Mouse (Mus musculus) left cerebral cortex, adult 8-10 months (tissue): Measurements from ENCODE around the gene Map10. TPM values are rescaled to one million over a fixed set of nuclear protein-coding genes. Genes with fewer than 3 reads are reported as not detected.

Experiments used
- DNase-seq, 2 experiments: peaks; one replicate each; pipeline ENCODE4 v3.0.0; 2022; ENCODE audit warnings: low spot score in 2 of 2
- total RNA-seq, 4 experiments: library from RNA; stranded (reverse); gene quantifications; 2 replicates each; pipeline ENCODE4 v1.2.4; 2022

The Map10 gene
- total RNA-seq, 4 experiments from 2014 or later = 4.2 to 5.6 (median 4.6) TPM

GRCm38 (mm10) chr8:125670420-125670819 lies 802 bp downstream of the Map10 start:
- DNase-seq = no peak

- no peak for DNase-seq
These were observed 1.3 kb downstream of the Map10 start for GRCm38 (mm10) chr8:125670906-125671305.

- no peak for DNase-seq
These were observed 1.8 kb downstream of the Map10 start for GRCm38 (mm10) chr8:125671371-125671770.

GRCm38 (mm10) chr8:125675796-125676195 lies 6.2 kb downstream of the Map10 start:
- no peak for DNase-seq

DNA sequence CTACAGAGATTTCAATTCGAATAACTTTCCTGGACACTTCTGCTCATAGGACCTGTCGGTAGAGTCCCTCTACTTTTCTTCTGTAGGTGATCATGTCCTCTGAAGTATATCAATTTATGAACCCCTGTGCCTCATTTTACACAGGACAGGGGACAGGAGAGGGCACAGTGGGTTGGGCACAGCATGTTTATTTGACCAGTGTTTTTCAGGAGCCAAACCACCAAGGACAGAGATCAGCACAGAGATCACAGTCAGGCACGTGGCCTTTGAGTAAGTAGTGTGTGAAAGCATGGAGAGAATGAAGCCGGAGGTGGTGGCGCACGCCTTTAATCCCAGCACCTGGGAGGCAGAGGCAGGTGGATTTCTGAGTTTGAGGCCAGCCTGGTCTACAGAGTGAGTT lies 7.9 kb downstream of the Map10 start:
- no peak for DNase-seq

DNA sequence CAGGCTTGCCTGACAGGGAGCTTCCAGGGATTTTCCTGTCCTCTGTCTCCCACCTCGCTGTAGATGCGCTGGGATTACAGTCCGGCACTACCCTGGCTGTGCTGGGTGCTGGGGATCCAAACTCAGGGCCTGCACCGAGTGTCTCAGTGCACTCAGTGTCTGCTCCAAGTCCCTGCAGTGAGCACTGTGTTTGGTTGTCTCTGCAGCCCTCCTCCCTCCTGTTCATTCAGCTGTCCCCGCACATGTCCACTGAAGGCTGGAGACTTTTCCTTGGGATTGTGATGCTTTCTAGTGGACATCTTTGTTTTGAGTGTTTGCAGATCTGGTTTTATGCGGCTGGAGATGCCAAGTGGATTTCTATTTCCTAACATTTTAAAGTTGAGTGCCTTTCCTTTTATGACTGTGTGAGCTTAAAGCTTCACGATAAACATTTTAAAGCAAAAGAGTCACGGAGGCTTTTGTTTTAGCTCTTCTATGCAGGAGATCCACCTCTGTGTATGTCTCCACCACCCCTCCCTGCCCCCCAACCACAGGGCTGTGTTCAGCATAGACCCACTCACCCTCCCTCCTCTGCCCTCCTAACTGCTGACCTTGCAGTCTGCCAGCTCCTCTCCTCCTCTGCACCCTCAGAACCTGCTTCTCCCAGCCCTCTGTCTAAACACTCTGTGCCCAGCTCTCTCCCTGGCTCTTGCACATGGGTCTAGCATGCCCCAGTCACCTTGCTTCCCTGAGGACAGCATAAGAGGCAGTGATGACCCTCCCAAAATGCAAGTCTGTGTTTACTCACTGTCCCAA lies 9.4 kb downstream of the Map10 start:
- DNase-seq = no peak

DNA sequence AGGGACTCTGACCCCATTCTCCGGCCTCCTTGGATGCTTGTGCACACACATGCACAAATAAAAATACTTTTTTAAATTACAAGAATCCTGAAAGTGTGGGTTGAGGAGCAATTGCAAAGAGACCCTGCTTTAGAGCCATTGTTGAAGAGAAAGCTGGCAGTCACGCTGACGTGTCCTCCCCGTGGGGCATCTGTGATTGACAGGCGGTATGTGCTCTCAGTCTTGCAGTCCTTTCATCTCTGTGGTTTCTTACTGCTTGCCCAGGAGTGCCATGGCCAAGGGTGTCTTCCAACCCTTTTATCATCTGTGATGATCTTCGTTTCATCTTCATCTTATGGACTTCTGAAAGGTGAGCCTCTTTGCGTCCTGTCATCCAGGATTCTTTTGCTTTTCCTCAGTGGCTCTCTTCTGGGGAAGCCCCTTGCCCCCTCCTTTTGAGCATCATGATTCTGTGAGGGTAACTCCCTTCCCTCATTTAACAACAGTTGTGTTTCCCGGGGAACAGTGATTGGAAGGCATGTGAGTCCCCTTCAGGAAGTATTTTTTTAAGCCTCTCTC lies 11.3 kb downstream of the Map10 start:
- DNase-seq = no peak

- DNase-seq = no peak
These were observed 15.7 kb downstream of the Map10 start for GRCm38 (mm10) chr8:125685216-125685760.

DNA sequence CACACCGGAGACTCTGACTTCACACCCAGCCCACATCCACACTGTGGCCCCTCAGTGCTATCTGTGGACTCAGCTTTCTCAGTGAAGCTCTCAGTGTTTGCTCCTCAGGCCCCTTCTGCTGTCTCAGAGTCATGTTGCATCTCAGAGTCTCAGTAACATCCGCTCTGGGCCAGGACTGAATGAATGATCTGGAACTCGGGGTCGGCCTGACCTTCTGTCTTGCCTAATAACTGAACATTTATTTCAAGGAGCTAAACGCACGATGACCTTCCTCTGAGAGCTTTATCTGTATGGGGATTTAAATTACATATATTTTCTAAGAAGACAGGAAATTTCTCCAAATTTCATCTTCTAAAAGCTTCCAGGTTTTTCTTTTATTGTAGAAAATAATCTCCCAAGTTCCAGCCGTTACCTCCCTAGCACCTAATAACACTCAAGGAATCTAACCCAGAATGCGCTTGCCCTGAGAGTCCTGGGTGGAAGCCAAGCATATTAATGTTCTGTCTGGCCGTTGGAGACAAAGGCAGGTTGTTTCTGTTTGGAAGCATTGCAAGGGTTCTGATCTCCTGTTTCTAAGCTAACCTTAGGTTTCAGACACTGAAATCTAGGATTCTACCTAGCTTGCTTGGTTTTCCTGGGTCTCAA lies 16.7 kb downstream of the Map10 start:
- no peak for DNase-seq

DNA sequence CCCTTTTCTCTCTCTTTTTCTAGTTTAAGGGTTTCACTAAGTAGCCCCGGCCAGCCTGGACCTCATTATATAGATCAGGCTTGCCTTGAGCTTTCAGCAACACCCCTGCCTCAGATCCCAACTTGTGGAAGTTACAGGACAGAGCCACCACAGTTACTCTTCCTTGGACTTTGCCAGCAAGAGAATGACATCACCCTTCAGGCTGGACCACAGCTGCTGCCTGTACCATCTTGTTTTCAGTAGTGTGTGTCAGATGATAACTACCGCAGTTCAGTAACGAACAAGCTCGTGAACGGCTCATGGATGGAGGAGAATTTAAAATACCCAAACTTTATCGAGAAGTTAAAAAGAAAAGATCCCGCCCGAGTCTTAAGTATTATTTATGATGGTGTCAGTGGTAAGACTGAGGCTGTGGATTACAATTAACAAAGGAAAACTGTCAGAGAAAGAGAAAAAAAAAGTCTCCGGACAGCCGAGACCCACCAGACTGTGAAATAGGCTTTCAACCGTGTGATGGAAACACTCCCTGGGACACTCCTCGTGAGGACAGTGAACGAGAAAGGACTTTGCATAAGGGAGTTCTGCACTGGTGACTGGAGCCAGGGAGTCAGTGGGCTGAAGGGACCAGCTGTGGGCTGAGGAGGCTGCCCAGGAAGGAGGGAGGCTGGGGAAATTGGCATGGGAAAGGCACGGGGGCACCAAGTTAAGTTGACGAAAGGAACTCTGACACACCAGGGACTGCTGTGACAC lies 20.7 kb downstream of the Map10 start:
- DNase-seq = no peak

DNA sequence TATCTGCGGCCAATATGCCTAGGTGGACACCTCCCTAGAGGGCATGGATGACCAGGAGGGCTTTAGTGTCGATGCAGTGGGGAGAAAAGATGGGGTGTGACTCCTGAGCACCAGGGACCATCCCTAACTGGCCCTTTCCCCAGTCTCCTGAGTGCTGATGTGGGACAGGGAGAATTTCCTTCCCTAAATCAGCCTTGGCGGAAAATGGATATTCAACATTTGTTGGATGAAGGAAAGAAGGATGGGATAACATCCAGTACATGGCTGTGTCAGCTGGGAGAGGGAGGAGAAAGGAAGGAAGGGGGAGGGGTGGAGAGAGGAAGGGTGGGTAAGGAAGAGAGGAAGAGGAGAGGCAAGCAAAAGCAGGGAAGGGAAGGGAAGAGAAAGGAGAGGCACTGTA lies 21.3 kb downstream of the Map10 start:
- DNase-seq = no peak

DNA sequence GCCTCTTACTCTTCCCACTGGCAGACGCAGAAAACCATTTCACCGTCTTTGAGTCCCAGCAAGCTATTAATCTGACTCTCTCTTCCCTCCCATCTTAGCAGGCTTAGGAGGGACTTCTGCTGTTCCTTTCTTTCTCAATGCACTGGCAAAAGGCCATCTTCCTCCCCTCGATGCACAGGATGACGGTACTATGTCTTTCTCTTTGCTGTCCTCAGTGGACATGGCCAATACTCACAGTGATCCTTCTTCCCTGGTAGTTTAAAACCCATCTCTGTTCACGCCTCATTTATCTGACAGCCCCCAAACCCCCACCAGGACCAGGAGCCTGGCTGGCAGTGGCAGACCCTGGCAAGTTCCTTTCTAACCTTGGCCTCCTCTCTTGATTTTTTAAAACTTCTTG lies 22.8 kb downstream of the Map10 start:
- DNase-seq = no peak

DNA sequence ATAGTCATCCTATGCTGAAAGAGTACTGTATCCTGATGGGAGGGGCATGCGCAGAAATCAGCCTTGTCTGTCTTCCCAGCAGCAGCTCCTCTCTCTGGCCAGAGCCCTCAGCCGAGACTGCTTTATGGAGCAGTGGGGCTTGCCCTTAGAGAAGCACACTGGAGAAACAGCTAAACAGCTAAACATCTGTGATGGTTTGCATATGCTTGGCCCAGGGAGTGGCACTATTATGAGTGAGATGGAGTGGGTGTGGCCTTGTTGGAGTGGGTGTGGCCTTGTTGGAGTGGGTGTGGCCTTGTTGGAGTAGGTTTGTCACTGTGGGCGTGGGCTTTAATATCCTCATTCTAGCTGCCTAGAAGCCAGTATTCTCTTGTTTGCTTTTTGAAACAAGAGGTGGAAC lies 23.6 kb downstream of the Map10 start:
- DNase-seq = no peak

- DNase-seq = no peak
These were observed 26.3 kb downstream of the Map10 start for GRCm38 (mm10) chr8:125695951-125696350.

DNA sequence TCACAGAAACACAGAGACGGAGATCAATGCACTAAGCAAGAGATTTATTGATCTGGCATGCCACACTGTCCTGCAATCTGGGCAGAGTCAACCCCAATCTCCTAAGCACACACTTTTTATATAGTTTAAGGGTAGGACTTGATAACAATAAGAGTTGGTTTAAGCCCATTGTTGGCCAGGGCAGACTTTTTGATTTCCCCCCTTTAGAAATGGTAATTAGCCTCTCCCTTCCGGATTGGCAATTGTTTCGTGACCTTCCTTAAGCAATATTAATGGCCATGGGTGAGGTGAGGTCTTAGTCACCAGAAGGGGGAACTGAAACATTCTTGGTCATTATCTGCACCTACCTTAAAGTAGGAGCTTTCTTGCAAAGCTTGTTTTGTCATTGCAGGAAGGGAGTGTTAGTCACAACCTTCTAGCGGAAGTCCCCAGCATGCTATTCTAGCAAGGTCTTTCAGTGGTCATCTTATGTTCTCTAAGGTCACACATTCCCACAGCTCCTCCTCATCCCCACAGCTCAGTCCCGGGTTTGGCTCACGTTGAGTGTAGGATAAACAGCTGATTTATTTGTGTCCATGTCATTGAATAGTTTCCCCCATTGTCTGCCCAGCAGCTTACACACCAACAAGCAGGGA lies 29.9 kb downstream of the Map10 start:
- no peak for DNase-seq

DNA sequence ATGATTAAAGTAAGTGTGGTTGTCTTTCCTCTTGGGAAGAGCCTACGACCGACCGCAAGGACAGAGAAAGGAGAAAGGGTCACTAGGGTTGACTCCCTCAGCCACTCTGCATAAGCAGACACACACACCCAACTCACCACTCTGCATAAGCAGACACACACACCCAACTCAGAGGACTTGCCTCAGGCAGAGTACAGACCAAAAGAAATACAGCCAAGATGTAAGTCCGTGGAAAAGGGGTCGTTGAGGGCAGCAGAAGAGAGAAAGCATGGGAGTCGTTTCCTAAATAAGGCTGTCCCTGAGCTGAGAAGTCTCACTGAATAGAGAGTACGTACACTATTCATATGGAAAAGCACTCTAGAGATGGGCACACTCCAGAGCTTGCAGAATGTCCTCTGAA lies 30.8 kb downstream of the Map10 start:
- DNase-seq = no peak

DNA sequence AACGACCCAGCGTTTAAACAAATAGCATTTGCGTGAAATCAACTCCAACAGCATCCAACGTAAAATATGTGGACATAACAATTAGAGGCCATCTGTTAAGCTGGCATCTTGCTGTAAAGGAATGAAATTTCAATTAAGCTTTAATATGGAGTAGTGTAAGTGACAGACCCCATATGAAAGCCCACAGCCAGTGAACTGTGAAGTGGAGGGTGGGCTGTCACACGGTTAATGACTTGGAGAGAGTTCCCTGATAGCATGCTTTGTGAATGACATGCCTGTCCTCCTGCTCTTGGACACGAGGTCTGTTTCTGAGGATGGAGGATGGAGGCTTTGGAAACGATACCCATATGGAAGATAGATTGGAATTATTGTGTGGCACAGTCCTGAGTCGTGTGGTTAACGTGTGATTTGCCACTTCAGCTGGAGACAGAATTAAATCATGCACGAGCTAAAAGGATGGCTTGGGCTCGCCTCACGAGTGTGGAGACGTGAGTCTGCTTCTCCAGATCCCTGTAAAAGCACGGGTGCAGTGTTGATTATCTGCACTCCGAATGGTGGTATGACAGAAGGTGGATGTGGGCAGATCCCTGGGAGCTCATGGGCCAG lies 33.4 kb downstream of the Map10 start:
- no peak for DNase-seq

- DNase-seq = no peak
These were observed 34.8 kb downstream of the Map10 start for GRCm38 (mm10) chr8:125704434-125704833.

DNA sequence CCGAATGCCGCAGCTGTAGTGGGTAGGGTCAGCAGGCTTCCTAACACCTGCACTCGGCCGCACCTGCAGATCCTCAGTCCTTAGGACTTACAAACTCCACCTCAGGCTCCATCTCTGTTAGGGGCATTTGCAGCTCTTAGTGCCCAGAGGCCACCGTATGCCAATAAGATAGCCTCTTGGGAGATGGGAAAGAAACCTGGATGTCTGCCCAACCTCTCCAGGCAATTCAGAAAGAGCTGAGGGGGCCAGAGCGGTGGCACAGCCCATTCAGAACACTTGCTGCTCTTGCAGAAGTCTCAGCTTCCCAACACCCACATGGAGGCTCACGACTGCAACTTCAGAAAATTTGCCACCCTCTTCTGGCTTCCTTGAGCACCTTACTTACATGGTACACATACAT lies 36.2 kb downstream of the Map10 start:
- DNase-seq = no peak

GRCm38 (mm10) chr8:125709171-125709570 lies 39.6 kb downstream of the Map10 start:
- DNase-seq = no peak

- DNase-seq = no peak
These were observed 41.9 kb downstream of the Map10 start for GRCm38 (mm10) chr8:125711514-125711913.
